Mouse (Mus musculus): ENCODE data around the gene Cdc42ep3.

The Cdc42ep3 gene

GRCm38 (mm10) chr17:79343334-79343946 is 11.5 kb downstream of the Cdc42ep3 start:
- DNase-seq (ENCODE audit: low read depth) = no peak

- no peak for DNase-seq (ENCODE audit: low read depth)
Observed at GRCm38 (mm10) chr17:79342639-79343333, 12.1 kb downstream of the Cdc42ep3 start.

- DNase-seq (ENCODE audit: low read depth) = no peak
Observed at GRCm38 (mm10) chr17:79341946-79342470, 12.9 kb downstream of the Cdc42ep3 start.

- DNase-seq (ENCODE audit: low read depth) = no peak
Observed at GRCm38 (mm10) chr17:79337494-79337893, 17.4 kb downstream of the Cdc42ep3 start.

- no peak for DNase-seq (ENCODE audit: low read depth)
Observed at GRCm38 (mm10) chr17:79334701-79335100, 20.2 kb downstream of the Cdc42ep3 start.

- DNase-seq (ENCODE audit: low read depth) = no peak
Observed at GRCm38 (mm10) chr17:79333650-79334049, 21.2 kb downstream of the Cdc42ep3 start.

GRCm38 (mm10) chr17:79332864-79333263 is 22.0 kb downstream of the Cdc42ep3 start:
- DNase-seq (ENCODE audit: low read depth) = no peak

GRCm38 (mm10) chr17:79330397-79330796 is 24.5 kb downstream of the Cdc42ep3 start:
- DNase-seq (ENCODE audit: low read depth) = no peak

GRCm38 (mm10) chr17:79326868-79327376 is 28.0 kb downstream of the Cdc42ep3 start:
- DNase-seq (ENCODE audit: low read depth) = no peak

- no peak for DNase-seq (ENCODE audit: low read depth)
Observed at GRCm38 (mm10) chr17:79317085-79317751, 37.7 kb downstream of the Cdc42ep3 start.

- no peak for DNase-seq (ENCODE audit: low read depth)
Observed at GRCm38 (mm10) chr17:79315415-79316094, 39.3 kb downstream of the Cdc42ep3 start.

GRCm38 (mm10) chr17:79310465-79310864 is 44.4 kb downstream of the Cdc42ep3 start:
- no peak for DNase-seq (ENCODE audit: low read depth)

GRCm38 (mm10) chr17:79309506-79309905 is 45.4 kb downstream of the Cdc42ep3 start:
- DNase-seq (ENCODE audit: low read depth) = no peak

- no peak for DNase-seq (ENCODE audit: low read depth)
Observed at GRCm38 (mm10) chr17:79305644-79306043, 49.2 kb downstream of the Cdc42ep3 start.

GRCm38 (mm10) chr17:79303744-79304497 is 51.0 kb downstream of the Cdc42ep3 start:
- no peak for DNase-seq (ENCODE audit: low read depth)

GRCm38 (mm10) chr17:79303238-79303637 is 51.7 kb downstream of the Cdc42ep3 start:
- no peak for DNase-seq (ENCODE audit: low read depth)

- no peak for DNase-seq (ENCODE audit: low read depth)
Observed at GRCm38 (mm10) chr17:79299925-79300324, 55.0 kb downstream of the Cdc42ep3 start.

- DNase-seq (ENCODE audit: low read depth) = peak; percentile 51
Observed at GRCm38 (mm10) chr17:79298968-79299367, 55.9 kb downstream of the Cdc42ep3 start.

- no peak for DNase-seq (ENCODE audit: low read depth)
Observed at GRCm38 (mm10) chr17:79295926-79296325, 59.0 kb downstream of the Cdc42ep3 start.

GRCm38 (mm10) chr17:79291672-79292071 is 63.2 kb downstream of the Cdc42ep3 start:
- DNase-seq (ENCODE audit: low read depth) = no peak

- no peak for DNase-seq (ENCODE audit: low read depth)
Observed at GRCm38 (mm10) chr17:79290697-79291096, 64.2 kb downstream of the Cdc42ep3 start.
